Mouse (Mus musculus) heart, embryonic 16.5 days (tissue): Measurements from ENCODE around the gene Ccdc142. TPM values are rescaled to one million over a fixed set of nuclear protein-coding genes. Genes with fewer than 3 reads are reported as not detected.
A peak's percentile ranks its signal among the peaks of the same experiment; 100 is the strongest.

Experiments used
- ATAC-seq: fragments of 200-750 bp; cut with Nextera tagmentation; replicated peaks from 2 replicates; pipeline ENCODE4 v1.8.0; 2017; ENCODE audit warnings: moderate number of reproducible peaks; ENCODE audit not compliant: insufficient read depth, low FRiP score; ENCODE audit errors: extremely low read depth
- H3K27ac ChIP-seq: fragments of 300-500 bp; sonication (generic); 2 replicates; pipeline ENCODE4 v1.5.1; 2014; ENCODE audit warnings: mild to moderate bottlenecking, low read length, control low read depth, moderate library complexity
- H3K27me3 ChIP-seq: fragments of 300-500 bp; sonication (generic); 2 replicates; pipeline ENCODE4 v1.6.1; 2014; ENCODE audit warnings: low read length, mixed read lengths; ENCODE audit not compliant: control insufficient read depth, insufficient read depth
- H3K36me3 ChIP-seq: fragments of 300-500 bp; sonication (generic); 2 replicates; pipeline ENCODE4 v1.6.1; 2014; ENCODE audit not compliant: control insufficient read depth, insufficient read depth
- H3K4me1 ChIP-seq: fragments of 300-500 bp; sonication (generic); 2 replicates; pipeline ENCODE4 v1.6.1; 2014; ENCODE audit warnings: low read length, mixed read lengths; ENCODE audit not compliant: control insufficient read depth, insufficient read depth
- H3K4me2 ChIP-seq: fragments of 300-500 bp; sonication (generic); 2 replicates; pipeline ENCODE4 v1.6.1; 2014; ENCODE audit warnings: low read depth, mild to moderate bottlenecking, control low read depth, low read length
- H3K4me3 ChIP-seq: fragments of 300-500 bp; sonication (generic); 2 replicates; pipeline ENCODE4 v1.5.1; 2014; ENCODE audit warnings: mild to moderate bottlenecking, control low read depth, low read length
- H3K9ac ChIP-seq: fragments of 300-500 bp; sonication (generic); 2 replicates; pipeline ENCODE4 v1.6.1; 2014; ENCODE audit warnings: low read length, control low read depth
- H3K9me3 ChIP-seq: fragments of 300-500 bp; sonication (generic); replicated peaks from 2 replicates; pipeline ENCODE4 v1.6.1; 2016; ENCODE audit warnings: low read length; ENCODE audit not compliant: control insufficient read depth
- WGBS: fragments of 180-500 bp; shearing (Covaris S2); extraction: QIAGEN DNeasy Blood & Tissue Kit; methylation state at CpG from one replicate; pipeline ENCODE4 v1.1.7; 2014; 5-methylcytosine and 5-hydroxymethylcytosine counted together
- polyA plus RNA-seq: library from polyadenylated mRNA; unstranded; fragments of >200 nt; fragmentation: Nextera tagmentation; extraction: Ambion mirVana; gene quantifications from 2 replicates; pipeline ENCODE4 v1.2.1, GENCODE M21; 2015

The Ccdc142 gene
- polyA plus RNA-seq, 1 experiment from 2014 or later = 2.6 TPM

DNA sequence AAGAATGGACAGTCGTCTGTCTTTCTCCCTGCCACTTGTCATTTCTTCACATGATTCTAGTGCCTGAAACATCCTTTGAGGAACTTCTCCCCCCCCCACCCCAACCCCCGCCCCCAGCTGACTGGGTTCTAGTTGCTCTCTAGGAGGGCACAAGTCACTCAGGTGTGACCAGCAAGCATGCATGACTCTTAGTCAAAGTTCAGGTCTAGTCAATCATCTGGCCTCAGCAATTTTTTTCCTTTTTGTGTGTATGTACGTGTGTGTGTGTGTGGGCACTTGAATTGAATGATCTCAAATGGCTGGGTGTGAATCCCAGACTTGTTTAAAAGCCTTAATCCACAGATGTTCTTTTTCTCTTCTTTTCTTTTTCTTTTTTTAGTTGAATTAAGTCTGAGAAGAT, 32.8 kb downstream of the Ccdc142 start:
- WGBS = 67% methylated on average over 3 of the region's 3 CpGs

DNA sequence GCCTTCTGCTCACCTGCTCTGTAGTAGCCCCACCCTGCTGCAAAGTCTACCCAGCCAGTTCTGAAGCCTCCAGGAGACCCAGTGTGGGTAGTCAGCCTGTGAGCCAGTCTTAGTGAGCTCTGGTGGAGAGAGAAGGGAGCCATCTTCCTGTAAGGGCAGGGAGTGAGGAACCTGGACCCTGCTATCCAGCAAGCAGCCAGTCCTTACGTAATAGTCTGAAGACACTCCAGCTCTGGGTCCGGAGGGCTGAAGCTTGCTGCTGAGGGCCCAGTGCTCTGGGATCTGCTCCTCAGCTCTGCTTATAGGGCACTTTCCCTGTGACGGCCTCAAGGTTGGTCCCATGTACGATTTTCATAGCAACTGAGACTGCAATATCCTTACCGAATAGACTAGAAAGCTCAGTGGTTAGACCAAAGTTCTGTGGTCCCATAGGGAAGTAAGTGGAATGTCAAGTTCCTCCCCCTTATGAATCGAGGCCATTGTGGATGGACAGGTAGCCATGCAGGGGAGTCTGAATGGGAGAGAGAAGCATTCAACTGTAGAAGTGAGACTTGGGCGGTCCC, 33.6 kb downstream of the Ccdc142 start, which contains the start of gene Rtkn:
Rtkn (plus strand) TSS at position 513 of the 563 bp plus-strand sequence.
- H3K36me3 ChIP-seq = no peaks in the 10 kb centered on the region
- H3K27ac ChIP-seq = peak within 1 kb of the TSS; percentile 99
- H3K4me3 ChIP-seq = peak within 1 kb of the TSS; percentile 68
- H3K9me3 ChIP-seq = no peaks in the 10 kb centered on the region
- H3K4me1 ChIP-seq = peaks cover 20% of the 10 kb centered on the region
- ATAC-seq = no peak
- WGBS = 64% methylated on average over 7 of the region's 7 CpGs
- peak within 1 kb of the TSS; percentile 94 for H3K9ac ChIP-seq
- peak within 1 kb of the TSS; percentile 81 for H3K4me2 ChIP-seq
- no peaks in the 10 kb centered on the region for H3K27me3 ChIP-seq

More for the DNA sequence above, 32.8 kb downstream of the Ccdc142 start:
- no peak for ATAC-seq
- no peaks in the 10 kb centered on the region for H3K27me3 ChIP-seq
- no peaks in the 10 kb centered on the region for H3K36me3 ChIP-seq
- H3K4me2 ChIP-seq = no peak overlapping the region
- no peak overlapping the region for H3K9ac ChIP-seq
- H3K4me3 ChIP-seq = no peak overlapping the region
- no peaks in the 10 kb centered on the region for H3K9me3 ChIP-seq
- peaks cover 20% of the 10 kb centered on the region for H3K4me1 ChIP-seq
- H3K27ac ChIP-seq = no peak overlapping the region

DNA sequence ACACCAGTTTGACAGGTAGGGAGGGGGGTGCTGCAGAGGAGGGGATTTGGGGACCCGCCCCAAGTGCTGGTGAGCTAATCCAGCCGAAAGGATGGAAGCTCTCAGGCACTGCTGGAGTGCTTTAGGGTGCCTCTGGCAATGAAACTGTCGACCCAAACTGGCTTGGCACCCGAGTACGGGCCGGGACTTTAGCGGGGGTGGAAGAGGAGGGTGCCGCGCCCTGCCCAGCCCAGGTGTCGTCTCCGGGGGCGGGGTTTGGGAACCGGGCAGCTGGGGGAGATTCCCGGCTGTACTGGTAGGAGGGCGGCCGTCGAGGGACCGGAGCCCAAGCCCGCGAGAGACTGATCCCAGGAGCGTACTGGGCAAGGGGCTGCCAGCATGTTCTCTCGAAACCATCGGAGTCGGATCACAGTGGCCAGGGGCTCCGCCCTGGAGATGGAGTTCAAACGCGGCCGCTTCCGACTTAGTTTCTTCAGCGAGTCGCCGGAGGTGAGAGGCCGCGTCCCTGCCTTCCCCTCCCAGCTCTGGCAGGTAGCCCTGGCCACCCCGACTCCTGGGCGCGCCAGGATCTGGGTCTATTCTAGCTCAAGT, 34.3 kb downstream of the Ccdc142 start:
- H3K9ac ChIP-seq = peak overlapping the region; percentile 94
- H3K4me1 ChIP-seq = peaks cover 20% of the 10 kb centered on the region
- peak overlapping the region; percentile 68 for H3K4me3 ChIP-seq
- no peaks in the 10 kb centered on the region for H3K9me3 ChIP-seq
- 4% methylated on average over 36 of the region's 37 CpGs for WGBS
- peak overlapping the region; percentile 81 for H3K4me2 ChIP-seq
- H3K36me3 ChIP-seq = no peaks in the 10 kb centered on the region
- peak overlapping the region; percentile 99 for H3K27ac ChIP-seq
- H3K27me3 ChIP-seq = no peaks in the 10 kb centered on the region
- no peak for ATAC-seq

- H3K4me1 ChIP-seq = peaks cover 20% of the 10 kb centered on the region
- no peak for ATAC-seq
- H3K9me3 ChIP-seq = no peaks in the 10 kb centered on the region
- H3K4me3 ChIP-seq = peak overlapping the region; percentile 68
- peak overlapping the region; percentile 81 for H3K4me2 ChIP-seq
- peak overlapping the region; percentile 94 for H3K9ac ChIP-seq
- H3K27me3 ChIP-seq = no peaks in the 10 kb centered on the region
- H3K36me3 ChIP-seq = no peaks in the 10 kb centered on the region
- H3K27ac ChIP-seq = peak overlapping the region; percentile 99
- 27% methylated on average over 5 of the region's 5 CpGs for WGBS
Observed at GRCm38 (mm10) chr6:83136291-83136880, 35.0 kb downstream of the Ccdc142 start.

DNA sequence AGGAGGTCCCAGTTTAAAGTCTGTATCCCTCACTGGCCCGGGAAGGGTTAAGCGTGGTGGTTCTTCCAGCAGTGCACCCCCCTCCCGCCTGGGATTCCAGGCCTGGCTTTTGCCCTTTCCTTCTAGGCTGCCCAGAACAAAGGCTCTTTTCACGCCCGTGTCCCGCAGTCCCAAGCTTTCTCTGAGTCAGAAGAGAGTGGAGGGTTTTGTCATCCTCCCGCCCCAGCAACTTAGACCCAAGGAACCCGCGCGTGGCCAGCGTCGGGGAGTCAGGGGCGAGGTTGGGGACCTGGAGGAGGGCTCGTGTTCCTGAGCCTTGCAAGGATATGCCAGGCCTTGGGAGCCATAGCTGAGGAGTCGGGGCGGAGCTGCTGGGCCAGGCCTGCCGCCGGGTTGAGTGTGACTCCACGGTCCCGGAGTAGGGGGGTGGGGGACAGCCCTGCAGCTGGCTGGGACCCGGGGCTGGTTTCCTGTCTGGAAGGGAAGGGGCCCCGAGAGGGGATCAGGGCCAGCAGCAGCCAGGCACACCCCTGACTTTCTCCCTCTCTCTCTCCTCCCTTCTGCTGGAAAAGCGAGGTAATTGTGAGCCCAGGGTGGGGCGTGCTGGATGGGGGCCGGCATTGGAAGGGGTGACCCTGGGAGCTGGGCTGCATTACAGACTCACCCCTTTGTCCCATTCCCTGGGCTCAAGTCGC, 35.6 kb downstream of the Ccdc142 start:
- peak; percentile 80 for ATAC-seq
- Histone ChIP-seq H3K9me3 (no peaks in the 10 kb centered on the region), H3K36me3 (no peaks in the 10 kb centered on the region), H3K4me2 (peak overlapping the region; percentile 81), H3K27me3 (no peaks in the 10 kb centered on the region), H3K4me3 (peak overlapping the region; percentile 68), H3K4me1 (peaks cover 25% of the 10 kb centered on the region), H3K27ac (peak overlapping the region; percentile 99), H3K9ac (peak overlapping the region; percentile 94)
- under 1% methylated on average over 26 of the region's 26 CpGs for WGBS

DNA sequence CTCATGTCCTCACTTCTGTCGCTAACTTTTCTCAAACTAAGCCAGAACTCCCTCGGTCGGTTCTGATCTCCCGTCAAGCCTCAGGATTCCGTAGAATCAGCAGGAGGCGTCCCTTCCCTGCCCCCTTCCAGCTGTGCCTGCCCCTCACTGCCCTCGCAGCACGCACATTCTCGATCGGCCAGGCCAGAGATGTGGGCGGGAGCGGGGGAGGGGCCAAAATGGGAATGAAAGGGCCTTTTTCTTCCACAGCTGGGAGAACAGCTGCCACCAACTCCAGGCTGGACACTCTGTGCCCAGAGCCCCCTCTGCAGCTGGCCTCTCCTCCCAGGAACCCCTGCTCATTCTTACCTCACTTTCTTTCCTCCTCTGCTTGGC, 36.2 kb downstream of the Ccdc142 start:
- Histone ChIP-seq H3K4me1 (peaks cover 31% of the 10 kb centered on the region), H3K4me2 (peak overlapping the region; percentile 81), H3K27me3 (no peaks in the 10 kb centered on the region), H3K4me3 (peak overlapping the region; percentile 68), H3K36me3 (no peaks in the 10 kb centered on the region), H3K9me3 (no peaks in the 10 kb centered on the region), H3K27ac (peak overlapping the region; percentile 99), H3K9ac (peak overlapping the region; percentile 94)
- 0% methylated on average over 12 of the region's 12 CpGs for WGBS
- ATAC-seq = peak; percentile 78

DNA sequence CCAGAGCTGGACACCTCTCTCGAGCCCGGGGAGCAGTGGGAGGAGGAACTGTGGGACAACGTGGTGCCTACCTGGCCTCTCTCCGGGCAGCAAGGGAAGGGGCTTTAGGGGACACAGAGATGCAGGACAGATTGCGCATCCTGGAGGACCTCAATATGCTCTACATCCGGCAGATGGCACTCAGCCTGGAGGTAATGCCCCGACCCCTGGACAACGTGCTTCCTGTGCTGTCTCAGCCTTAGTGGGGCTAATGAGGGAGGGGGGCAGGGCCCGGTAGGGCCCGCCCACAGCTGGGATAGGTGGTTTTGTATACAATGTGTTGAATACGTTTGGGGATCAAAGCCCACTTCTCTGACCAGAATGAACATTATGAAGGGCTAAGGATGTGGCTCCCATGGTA, 36.7 kb downstream of the Ccdc142 start:
- WGBS = 2% methylated on average over 11 of the region's 11 CpGs
- H3K36me3 ChIP-seq = no peaks in the 10 kb centered on the region
- no peaks in the 10 kb centered on the region for H3K9me3 ChIP-seq
- H3K4me1 ChIP-seq = peaks cover 32% of the 10 kb centered on the region
- H3K27me3 ChIP-seq = no peaks in the 10 kb centered on the region
- H3K4me3 ChIP-seq = peak overlapping the region; percentile 68
- H3K27ac ChIP-seq = peak overlapping the region; percentile 99
- H3K9ac ChIP-seq = peak overlapping the region; percentile 94
- peak; percentile 33 for ATAC-seq
- peak overlapping the region; percentile 81 for H3K4me2 ChIP-seq

DNA sequence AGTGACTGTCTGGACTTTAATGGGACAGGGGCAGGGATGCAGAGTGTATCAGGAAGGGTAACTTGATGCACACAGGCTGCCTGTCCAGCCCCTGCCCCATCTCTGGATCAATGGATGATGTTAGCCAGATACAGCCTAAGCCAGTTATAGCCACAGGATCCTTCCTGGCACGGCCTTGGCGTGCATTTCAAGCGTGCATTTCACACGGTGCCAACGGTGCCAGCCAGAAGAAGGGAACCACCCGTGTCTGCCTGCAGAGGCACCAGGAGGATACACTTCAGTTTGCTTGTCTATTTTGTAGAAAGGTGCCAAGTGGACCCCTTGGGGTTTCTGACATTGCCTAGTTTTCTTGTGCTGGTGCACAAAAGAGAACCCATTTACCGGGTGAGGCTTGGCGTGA, 38.6 kb downstream of the Ccdc142 start:
- no peak for ATAC-seq
- Histone ChIP-seq H3K9ac (no peak overlapping the region), H3K4me3 (no peak overlapping the region), H3K9me3 (no peaks in the 10 kb centered on the region), H3K27ac (no peak overlapping the region), H3K4me1 (peaks cover 32% of the 10 kb centered on the region), H3K4me2 (no peak overlapping the region), H3K27me3 (no peaks in the 10 kb centered on the region), H3K36me3 (no peaks in the 10 kb centered on the region)
- WGBS = 89% methylated on average over 8 of the region's 8 CpGs

- H3K4me3 ChIP-seq = peak overlapping the region; percentile 50
- H3K27ac ChIP-seq = peak overlapping the region; percentile 66
- peak overlapping the region; percentile 77 for H3K4me2 ChIP-seq
- 35% methylated on average over 4 of the region's 4 CpGs for WGBS
- peak overlapping the region; percentile 79 for H3K9ac ChIP-seq
- H3K9me3 ChIP-seq = no peaks in the 10 kb centered on the region
- peaks cover 26% of the 10 kb centered on the region for H3K4me1 ChIP-seq
- ATAC-seq = no peak
- no peaks in the 10 kb centered on the region for H3K27me3 ChIP-seq
- no peaks in the 10 kb centered on the region for H3K36me3 ChIP-seq
Observed at GRCm38 (mm10) chr6:83141636-83142035, 40.2 kb downstream of the Ccdc142 start.
